Mouse (Mus musculus) CD4-positive, CD25-positive, alpha-beta regulatory T cell, adult 2 months (primary cell): ENCODE results near the gene Lrrc72.

Experiments used
- DNase-seq: peaks from one replicate; pipeline ENCODE4 v3.0.0-alpha.2; 2012; ENCODE audit warnings: low read depth, low spot score

The Lrrc72 gene

DNA sequence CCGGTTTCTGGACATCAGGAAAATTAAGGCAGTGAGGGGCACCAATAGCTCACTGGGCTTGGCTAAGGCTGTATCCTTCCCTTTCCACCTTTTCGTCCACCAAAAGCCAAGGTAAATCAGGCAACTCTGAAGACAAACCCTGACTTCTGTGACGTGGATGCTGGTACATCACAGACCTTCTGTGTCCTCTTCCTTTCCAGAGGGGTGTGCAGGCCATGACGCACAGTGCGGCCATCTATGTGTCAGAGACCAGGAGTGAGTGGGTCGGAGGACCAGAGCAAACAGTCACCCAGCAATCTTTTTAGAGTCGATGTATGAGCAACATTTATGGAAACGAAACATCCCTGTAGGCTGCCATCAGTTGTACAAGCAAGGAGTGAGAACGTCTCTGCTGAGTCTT, at the start of gene Lrrc72:
TSS of gene Lrrc72 (minus strand) at position 101 of the 400 bp plus-strand sequence.
- DNase-seq: no peak

DNA sequence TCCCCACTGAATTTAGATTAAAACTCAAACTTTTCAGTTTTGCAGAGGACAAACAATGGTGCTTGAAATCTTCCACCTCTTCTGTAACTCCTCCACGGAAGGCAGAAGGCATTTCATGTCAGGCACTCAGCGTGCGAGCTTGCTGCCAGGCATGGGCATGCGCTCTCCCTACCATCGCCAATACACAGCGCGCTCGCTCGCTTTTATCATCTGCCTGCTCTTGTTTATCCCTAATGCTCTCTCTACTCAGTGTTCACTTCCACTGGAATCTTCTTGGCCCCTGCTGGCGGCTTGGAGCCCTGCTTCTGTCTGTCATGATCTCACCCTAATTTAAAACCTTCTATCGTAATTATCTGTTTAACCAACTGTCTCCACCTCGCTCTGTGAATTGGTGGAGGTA, 49.1 kb upstream of the Lrrc72 start:
- no peak for DNase-seq

DNA sequence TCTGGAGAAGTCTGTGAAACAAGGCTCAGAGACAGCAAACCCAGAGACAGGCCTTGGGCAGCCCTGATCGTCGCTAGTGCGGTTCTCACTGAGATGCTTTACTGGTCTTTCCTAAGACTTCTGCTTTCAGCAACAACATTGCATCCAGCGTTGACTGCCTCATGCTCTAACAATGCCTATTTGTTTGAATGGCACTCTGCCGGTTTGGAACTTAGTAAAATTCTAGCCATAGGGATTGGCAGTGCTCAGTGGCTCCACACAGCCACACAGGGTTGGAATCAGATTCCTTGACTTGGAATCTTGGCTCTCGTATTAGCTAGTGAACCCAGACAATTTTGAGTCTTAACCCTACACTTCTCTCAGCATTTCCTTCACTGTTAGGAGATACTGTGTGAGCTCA, 38.1 kb upstream of the Lrrc72 start:
- DNase-seq: no peak

DNA sequence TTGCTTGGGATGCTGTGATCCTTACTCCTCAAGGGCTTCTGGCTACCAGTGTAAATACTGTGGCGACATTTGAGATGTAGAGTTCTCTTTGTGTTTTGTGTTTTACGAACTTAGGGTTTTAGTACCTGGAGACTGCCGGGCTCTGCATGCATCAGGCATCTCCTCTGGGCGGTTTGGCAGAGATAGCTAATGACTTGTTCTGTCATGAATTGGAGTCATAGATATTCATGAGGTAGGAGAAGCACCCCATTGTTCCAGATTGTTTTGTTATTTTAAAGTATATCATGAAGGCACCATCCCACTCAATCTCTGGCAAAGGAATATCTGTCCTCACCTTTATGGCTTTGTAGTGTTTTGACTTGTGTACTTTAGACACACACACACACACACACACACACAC, 37.3 kb upstream of the Lrrc72 start:
- no peak for DNase-seq

DNA sequence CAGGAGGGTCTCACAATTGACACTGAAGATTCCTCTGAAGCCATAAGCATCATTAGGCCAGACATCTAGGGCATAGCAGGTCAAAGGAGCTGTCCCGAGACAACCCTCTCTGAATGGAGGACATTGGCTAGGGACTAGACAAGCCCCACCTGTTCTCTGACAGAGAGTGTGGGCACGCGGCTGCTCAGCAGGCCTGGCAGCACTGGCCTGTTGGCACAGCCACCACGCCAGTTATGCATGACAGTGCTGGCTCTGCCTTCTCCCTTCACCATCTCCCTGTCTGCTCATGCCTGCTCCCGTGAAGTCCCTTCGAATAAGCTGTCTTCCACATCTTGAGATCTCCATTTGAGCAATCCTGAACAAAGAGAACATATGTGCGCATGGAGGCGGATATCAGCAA, 36.4 kb upstream of the Lrrc72 start:
- no peak for DNase-seq

DNA sequence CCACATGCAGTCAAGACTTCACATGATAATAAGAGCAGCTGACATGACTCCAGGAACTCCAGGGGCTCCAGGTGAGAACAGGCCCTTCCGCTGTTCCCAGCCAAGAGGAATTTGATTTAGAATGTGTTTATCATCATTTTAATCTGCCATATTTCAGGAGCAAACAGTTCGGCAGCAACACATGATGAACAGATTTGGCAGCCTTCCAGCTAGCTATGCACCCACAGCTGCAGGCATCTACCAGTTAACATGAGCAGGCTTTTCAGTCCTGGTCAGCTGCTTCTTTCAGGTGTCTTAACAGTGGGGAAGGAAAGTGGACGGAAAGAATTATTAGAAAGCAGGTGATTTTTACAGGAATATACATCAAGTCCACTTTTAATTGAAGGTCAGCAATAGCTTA, 21.6 kb upstream of the Lrrc72 start:
- DNase-seq: no peak

DNA sequence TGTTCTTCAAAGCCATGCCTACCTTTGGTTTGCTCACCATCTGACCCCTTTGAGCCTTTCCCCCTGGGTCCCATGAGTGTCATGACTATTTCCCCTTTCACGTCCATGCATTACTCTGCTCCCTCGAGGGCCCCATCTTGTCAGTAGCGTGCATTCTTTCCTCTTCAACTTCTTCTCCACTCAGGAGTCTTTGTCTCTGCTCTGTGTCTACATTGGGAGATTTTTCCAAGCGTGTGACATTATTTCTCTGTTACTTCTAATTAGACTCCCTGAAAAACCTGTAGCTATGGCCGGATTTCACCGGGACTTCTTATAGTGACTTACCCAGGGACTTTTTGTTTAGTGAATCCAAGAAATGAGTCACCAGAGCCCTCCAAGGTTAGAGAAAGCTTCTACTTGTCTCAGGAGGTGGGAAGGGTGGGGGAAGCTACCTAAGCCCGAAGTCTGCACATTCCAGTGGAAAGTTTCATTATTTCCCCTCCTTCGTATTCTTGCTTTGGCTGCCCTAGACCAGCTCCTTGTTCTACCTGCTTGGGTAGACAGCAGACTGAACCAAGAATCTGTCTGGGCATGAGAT, 14.6 kb upstream of the Lrrc72 start:
- DNase-seq: no peak

DNA sequence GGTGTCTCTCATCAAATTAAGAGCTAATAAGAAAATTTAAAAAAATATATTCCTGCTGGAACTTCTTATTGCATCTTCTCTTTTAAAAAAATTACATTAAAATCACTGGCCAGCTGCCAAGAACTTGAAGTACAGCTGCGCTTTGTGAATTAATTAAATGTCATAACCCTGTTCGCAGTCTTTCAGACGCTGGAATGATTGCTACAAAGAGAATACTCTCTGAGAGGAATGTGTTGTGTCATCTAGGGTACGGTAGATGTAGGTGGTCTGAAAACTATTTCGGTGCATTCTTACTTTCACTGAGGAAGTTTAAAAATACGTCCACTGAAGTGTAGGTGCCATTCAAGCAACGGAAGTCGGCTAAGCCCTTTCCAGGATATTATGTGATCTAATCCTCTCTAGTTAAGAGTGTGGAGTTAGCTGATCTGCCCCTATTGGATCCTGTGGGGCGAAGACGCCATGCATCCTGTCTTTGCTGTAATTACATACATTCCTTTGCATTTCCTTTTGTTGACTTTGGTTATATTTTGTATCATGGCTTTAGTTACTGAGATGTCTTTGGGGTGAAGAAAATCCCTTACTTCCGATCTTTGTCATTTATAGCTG, 9.0 kb upstream of the Lrrc72 start:
- DNase-seq: no peak

DNA sequence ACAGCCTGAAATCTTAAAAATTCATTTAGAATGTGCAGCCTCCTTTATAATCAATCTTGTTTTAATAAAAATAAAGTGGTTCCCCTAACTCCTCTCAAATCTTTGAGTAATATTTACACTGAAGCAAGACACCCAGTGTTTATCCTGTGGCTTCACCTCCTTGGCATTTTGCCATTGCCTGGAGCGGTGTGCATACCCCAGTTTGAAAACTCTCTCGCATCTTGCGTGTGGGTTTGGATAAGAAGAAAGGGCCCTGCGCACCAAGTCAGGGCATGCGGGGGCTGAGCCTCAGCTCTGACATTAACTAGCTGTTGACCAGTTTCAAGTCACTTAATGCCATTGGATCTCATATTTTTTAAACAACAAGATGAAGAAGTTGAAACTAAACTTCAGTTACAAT, 2.2 kb upstream of the Lrrc72 start:
- DNase-seq: no peak

DNA sequence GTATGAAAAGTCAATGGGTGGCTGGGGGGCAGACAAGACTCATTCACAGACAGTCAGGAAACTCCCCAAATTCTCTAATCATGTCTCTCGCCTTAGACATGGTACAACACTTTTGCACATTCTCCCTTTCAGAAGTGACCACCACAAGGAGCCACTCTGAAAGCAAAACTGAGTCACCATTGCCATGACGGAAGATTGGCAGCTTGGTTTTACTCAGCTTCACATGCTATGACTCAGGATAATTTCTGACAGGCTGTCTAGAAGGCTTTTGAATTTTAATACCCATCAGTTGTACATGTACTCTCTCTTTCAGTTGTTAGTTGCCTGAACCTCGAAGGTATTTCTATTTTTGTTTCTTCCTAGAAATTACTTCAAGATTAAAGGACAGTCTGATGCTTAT, 12.0 kb downstream of the Lrrc72 start:
- DNase-seq: peak; percentile 7

DNA sequence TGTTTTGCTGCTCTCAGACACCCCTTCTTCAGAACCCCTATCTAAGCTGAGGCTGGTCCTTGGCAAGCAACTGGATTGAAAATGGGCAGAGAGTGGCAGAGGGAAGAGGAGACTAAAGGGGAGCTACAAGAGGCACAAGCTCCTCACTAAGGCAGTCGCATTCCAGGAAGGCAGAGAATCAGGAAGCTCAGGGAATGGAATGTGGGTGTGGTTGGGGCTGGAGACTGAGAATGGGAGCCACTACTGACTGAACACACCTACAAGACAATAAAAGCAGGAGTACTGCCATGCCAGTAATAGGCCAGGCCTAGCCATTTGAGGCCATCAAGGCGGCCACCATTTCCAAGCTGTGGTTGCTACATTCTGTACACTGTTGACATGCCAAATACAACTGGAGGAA, 21.8 kb downstream of the Lrrc72 start:
- DNase-seq: no peak

DNA sequence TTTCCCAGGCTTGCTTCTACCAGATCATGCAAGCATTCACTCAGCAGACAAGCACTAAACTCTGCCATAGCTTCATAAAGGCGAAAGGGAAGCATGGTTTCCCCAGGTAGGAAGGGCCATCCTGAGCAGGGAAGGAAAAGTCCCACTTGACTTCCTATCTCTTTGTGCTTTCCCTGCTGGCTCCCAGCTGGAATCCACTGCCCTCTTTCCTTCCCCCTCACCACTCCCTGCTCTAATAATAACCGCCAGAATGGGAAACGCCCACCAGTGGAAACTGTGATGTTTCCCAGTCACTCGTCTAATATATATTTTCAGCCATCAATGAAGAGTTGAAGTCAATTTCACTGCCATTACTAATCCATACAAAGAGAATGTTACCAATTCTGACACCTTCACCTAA, 28.8 kb downstream of the Lrrc72 start:
- DNase-seq: no peak

DNA sequence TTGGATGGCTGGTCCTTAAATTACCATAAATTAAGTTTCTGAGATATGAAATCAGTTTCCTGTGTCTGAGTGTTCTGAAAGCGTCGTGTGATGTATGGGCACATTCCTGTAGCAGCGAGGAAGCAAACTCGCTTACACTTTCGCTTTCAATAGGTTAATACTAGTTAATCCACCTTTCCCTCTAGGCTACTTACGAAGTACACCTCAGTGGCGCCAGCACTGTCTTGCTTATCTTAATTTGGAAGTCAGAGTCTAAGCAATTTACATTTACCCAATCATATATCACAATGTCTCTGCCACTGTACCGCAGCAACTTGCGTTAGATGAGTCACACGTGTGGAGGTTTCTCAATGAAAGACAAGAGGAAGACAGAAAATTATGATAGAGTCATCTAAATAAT, 36.3 kb downstream of the Lrrc72 start:
- peak; percentile 64 for DNase-seq

DNA sequence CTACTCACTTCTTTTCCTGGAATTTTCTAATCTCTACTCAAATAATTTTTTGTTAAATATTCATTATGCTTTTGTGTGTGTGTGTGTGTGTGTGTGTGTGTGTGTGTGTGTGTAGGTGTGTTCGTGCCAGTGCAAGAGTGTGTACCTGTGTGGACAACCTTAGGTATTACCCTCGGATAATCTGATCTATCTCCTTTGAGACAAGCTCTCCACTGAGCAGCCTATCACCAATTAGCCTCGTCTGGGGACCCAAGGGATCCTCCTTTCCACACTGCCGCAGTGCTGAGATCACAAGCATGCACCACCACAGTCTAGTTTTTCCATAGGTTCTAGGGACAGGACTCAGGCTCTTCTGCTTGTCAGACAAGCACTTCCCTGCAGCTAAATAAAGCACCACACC, 37.0 kb downstream of the Lrrc72 start:
- DNase-seq: no peak

DNA sequence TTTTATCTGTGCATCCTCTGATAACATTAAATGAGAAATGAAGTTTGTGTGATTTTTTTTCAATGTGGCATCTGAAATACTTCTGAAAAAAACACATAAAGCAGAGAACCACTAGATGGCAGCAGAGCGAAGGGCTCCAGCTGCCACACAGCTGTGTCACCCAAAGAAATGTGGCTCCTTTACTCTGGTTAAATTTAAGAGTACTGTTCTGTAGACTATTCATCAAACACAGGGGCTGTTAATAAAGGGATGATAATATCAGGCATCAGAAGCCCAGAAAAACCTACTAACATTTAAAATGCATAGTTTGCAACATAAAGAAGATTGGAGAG, 38.1 kb downstream of the Lrrc72 start:
- peak; percentile 87 for DNase-seq

DNA sequence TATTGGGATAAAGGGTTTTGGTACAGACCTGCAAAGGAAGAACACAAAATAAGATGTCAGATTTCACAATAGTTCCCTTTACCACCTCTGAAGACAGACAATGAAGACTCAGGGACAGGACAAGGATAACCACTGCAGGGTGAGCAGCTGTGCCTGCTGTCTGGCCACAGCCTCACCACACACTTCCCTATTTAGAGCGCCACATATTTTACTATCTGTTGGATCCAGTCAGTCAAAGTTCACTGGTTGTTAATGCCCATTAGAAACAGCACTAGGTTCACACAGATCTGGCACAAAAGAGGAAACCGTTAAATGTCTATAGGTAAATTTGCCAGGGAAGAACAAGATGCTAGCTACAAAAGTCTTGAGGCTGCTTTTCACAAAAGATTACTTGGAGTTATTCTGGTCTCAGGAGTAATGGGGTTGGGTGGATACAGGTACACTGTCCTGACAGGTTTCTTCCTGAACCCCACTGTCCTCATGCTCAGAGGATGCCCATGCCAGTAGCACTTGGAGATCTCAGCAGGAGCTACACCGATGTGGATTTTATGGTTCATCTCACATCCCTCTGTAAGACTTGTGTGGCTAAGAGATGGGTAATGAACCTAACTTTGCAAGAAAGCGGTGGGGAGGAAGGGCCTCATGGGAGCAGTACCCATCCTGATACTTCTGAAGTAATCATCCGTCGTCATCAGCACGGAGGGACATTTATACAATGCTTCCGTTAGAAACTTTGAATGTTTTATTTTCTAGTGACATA, 38.6 kb downstream of the Lrrc72 start:
- DNase-seq: no peak

DNA sequence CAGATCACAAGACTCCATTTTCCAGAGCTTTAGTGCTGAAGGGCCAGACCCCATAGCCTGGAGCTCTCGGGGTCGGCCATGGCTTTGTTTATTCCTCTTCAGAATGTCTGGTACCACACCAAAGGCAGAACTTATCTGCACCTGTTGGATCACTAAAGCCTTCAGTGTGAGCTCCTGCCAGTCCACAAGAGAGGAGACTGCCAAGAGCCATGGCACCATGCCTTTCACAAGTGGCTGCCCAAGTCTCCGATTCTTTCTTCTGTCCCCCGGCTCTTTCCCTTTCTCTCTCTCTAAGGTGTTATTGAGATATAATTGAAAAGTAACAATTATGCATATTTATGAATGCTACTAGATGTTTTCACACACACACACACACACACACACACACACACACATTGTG, 43.1 kb downstream of the Lrrc72 start:
- no peak for DNase-seq

DNA sequence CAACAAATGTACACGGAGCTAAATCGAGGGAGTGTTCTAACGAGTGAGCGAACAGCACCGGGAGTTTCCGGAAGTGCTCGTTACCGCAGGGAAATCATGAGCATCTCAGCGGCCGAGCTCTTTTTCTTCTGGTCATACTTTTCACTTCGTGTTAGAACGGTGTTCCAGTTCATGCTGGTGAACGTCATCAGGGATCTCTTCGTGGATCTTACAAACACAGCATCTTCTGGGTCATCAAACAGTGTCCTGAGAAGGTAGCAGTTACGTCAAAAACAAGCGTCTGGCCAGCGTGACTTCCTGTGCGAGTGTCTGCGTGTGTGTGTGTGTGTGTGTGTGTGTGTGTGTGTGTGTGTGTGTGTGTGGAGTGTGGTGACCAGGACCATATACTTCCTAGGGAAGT, 44.7 kb downstream of the Lrrc72 start:
- DNase-seq: no peak

DNA sequence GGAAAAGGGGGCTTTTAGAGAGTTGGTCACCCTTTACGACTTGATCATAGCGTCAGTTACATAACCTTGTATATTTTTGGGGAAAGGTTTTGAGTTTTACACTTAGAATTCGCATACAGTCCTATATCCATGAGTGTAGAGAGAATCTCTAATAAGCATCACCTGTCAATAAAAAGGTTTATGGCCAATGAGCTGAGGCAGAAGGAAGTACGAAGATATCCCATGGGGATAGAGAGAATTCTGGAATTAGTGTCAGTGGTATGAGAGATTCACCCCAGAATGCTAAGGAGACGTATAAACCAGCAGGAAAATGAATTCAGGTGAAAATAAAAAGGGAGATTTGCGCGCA, 45.4 kb downstream of the Lrrc72 start:
- DNase-seq: no peak

DNA sequence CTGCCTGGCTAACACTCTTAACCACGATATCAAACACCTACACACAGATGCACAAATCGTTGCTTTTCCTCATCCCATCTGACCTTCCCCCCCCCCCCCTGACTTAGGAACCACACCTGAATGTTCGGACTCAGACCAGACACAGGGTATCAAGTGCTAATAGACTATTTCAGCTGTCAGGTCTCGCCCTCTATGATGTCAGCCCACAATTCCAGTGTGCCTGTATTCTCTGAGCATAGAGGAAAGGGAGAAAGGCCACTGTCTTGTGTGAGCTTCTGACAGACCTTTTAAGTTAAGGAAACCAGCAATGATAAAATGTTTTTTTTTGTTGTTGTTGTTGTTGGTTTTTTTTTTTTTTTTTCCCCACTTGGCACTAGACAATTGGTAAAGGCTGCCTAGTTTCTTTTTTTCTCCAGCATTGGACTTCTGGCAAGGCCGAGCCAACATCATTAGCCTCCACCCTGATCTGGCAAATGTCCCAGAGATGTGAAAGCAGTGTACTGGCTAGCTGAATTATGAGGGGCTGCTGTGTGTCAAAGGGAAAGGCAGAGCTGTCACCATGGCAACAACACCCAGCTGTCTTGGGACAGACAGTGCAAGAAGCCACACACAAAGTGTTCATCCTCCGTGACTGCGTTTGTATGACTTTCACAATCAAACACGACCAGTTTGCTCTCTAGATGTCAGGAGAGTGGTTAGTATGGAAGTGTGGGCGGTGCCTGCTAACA, 46.0 kb downstream of the Lrrc72 start:
- DNase-seq: no peak

DNA sequence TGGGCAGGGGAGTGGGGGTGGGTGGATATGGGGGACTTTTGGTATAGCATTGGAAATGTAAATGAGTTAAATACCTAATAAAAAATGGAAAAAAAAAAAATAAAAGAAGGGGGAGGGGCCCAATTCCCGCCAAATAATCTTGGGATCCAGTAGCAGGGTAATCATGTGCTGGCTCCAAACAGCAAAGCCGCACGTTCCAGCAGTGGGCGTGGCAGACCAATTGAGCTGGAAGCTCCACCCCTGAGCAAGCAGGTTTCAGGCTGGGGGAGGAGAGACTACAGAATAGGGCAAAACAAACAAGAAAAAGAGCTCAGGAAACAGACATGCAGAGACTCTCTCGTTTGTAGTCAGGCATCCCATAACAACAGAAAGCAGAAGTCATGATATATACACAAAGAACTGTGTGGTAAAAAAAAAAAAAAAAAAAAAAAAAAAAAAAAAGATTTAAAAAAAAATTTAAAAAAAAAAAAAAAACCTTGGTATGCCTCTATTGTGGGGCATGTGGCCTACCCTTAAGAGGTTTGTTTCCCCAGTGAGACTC, 47.5 kb downstream of the Lrrc72 start:
- DNase-seq: peak; percentile 47

DNA sequence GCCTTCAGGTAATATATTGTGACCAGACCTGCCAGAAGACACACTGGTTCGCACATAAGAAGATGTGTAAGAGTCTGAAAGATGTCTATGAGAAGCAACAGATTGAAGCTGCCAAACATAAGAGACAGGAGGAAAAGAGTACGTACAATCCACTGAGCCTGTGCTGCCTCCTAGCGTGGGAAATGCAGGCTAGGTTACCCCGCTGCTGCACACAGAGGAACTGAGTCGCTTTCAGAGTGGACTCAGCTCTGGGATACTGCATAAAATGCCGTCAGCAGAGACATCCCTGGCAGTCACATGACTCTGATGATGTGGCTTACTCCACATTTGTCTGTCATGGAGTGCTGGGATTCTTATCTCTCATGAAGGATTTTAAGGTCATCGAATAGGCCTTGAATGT, 58.2 kb downstream of the Lrrc72 start:
- no peak for DNase-seq

DNA sequence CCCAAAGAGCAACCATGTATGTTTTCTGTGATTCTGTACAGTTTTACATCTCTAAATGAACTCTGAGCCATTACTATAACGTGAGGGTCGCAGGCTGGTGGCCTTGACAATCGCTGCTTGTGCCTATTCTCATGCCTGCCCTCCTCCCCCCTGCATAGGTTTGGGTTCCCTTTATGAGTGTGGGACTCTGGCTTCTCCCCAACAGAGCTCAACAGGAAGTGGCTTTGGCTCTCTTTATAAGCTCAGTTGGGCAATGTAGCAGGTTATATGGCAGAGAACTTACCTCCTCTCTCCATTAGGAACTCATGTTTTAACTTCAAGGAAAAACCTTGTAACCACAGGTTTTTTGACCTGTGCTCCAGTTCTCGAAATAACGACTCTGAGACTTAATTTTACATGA, 62.9 kb downstream of the Lrrc72 start:
- DNase-seq: peak; percentile 35
